20 mouse cellular contexts compared by ENCODE assay signal in the genomic region with DNA sequence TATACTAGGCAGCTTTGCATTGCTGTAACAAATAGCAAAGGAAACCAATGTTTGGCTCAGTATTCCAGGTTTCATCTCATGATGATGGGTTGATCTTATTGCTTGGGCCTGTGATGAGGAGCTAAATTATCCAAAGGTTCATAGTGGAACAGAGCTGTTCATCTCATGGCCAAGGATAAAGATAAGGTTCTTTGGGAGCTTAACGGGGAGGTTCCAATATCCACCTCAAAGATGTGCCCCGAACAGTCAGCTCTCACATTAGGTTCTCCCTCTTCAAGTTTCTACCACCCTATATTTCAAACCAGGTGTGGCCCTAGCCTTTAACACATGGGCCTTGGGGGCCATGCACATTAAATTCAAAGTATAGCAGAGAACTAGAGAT. TPM values are rescaled to one million over a fixed set of nuclear protein-coding genes. Genes with fewer than 3 reads are reported as not detected.
A peak's percentile ranks its signal among the peaks of the same experiment; 100 is the strongest.
DNase-seq lines count a peak whose midpoint lies in the region; ATAC-seq and TF ChIP-seq lines count a peak whose summit lies in the region.
"Had no signal": no experiment of that assay in that cellular context is flagged by ENCODE, and none has a peak within 500 bp of the region (broad histone marks: within the 10 kb centered on the region; RNA-seq: fewer than 3 reads in every experiment).

No protein-coding gene starts in this region.

- no peaks in the 10 kb centered on the region for H3K27me3 ChIP-seq in lung, embryonic 14.5 days (ENCODE audit: insufficient read depth, low read length)
- H3K27me3 ChIP-seq in liver, postnatal 0 days (ENCODE audit: insufficient read depth, low read length) = no peaks in the 10 kb centered on the region
- H3K27me3 ChIP-seq in hindbrain, embryonic 11.5 days (ENCODE audit: control insufficient read depth, insufficient read depth, low read length) = no peaks in the 10 kb centered on the region
- H3K27me3 ChIP-seq: hindbrain, embryonic 15.5 days; limb, embryonic 15.5 days; neural tube, embryonic 15.5 days had no signal

- TF ChIP-seq CTCF in lung, embryonic 14.5 days (IDR thresholded peaks at IDR 0.05; ENCODE audit: low read depth) = no peak
- TF ChIP-seq CTCF in liver, postnatal 0 days (IDR thresholded peaks at IDR 0.05; ENCODE audit: low read depth) = no peak

- H3K27ac ChIP-seq in lung, embryonic 14.5 days (ENCODE audit: low read depth) = peak overlapping the region; percentile 58; the same call in 1 of the 2 replicates
- peak overlapping the region; percentile 81 for H3K27ac ChIP-seq in liver, postnatal 0 days (ENCODE audit: low read depth)
- H3K27ac ChIP-seq in hindbrain, embryonic 11.5 days (ENCODE audit: low read depth, low read length) = no peak overlapping the region
- H3K27ac ChIP-seq: hindbrain, embryonic 15.5 days; limb, embryonic 15.5 days; neural tube, embryonic 15.5 days had no signal

- no peak overlapping the region for H3K4me3 ChIP-seq in lung, embryonic 14.5 days (ENCODE audit: low read depth, low read length)
- no peak overlapping the region for H3K4me3 ChIP-seq in liver, postnatal 0 days (ENCODE audit: low read depth, low read length)
- H3K4me3 ChIP-seq in hindbrain, embryonic 11.5 days (ENCODE audit: low read depth, low read length) = no peak overlapping the region
- H3K4me3 ChIP-seq: hindbrain, embryonic 15.5 days; limb, embryonic 15.5 days; neural tube, embryonic 15.5 days had no signal

- WGBS in lung, embryonic 14.5 days = 87% methylated on average over 2 of the region's 2 CpGs
- 61% methylated on average over 2 of the region's 2 CpGs for WGBS in liver, postnatal 0 days (ENCODE audit: insufficient replicate concordance)
- 100% methylated on average over 2 of the region's 2 CpGs for WGBS in hindbrain, embryonic 11.5 days

- no peak for ATAC-seq in lung, embryonic 14.5 days (ENCODE audit: insufficient read depth)
- ATAC-seq in common myeloid progenitor, adult 5-6 weeks (replicated peaks; ENCODE audit: low read depth, poor library complexity, severe bottlenecking) = peak; percentile 1; the same call in 1 of the 2 replicates
- ATAC-seq in liver, postnatal 0 days = peak; percentile 61
- ATAC-seq in hindbrain, embryonic 11.5 days (ENCODE audit: low FRiP score) = no peak
- ATAC-seq: midbrain, embryonic 16.5 days had no signal

- no peaks in the 10 kb centered on the region for H3K4me1 ChIP-seq in lung, embryonic 14.5 days (ENCODE audit: insufficient read depth)
- H3K4me1 ChIP-seq in liver, postnatal 0 days (ENCODE audit: insufficient read depth) = peaks cover 27% of the 10 kb centered on the region
- no peaks in the 10 kb centered on the region for H3K4me1 ChIP-seq in hindbrain, embryonic 11.5 days (replicated peaks; ENCODE audit: control insufficient read depth, insufficient read depth, low read length)
- H3K4me1 ChIP-seq: hindbrain, embryonic 15.5 days; limb, embryonic 15.5 days; neural tube, embryonic 15.5 days had no signal

- no peak overlapping the region for H3K9ac ChIP-seq in lung, embryonic 14.5 days
- H3K9ac ChIP-seq in liver, postnatal 0 days (replicated peaks) = no peak overlapping the region
- no peak overlapping the region for H3K9ac ChIP-seq in hindbrain, embryonic 11.5 days (ENCODE audit: low read depth, low read length)
- H3K9ac ChIP-seq: hindbrain, embryonic 15.5 days; limb, embryonic 15.5 days; neural tube, embryonic 15.5 days had no signal

- no peaks in the 10 kb centered on the region for H3K9me3 ChIP-seq in lung, embryonic 14.5 days (ENCODE audit: low read depth, low read length)
- H3K9me3 ChIP-seq in liver, postnatal 0 days (ENCODE audit: low read length) = no peaks in the 10 kb centered on the region
- no peaks in the 10 kb centered on the region for H3K9me3 ChIP-seq in hindbrain, embryonic 11.5 days (ENCODE audit: control insufficient read depth, low read length)
- H3K9me3 ChIP-seq: hindbrain, embryonic 15.5 days; limb, embryonic 15.5 days; neural tube, embryonic 15.5 days had no signal

- H3K4me2 ChIP-seq in lung, embryonic 14.5 days = no peak overlapping the region
- H3K4me2 ChIP-seq in liver, postnatal 0 days (ENCODE audit: low read depth, low read length) = peak overlapping the region; percentile 6; the same call in 1 of the 2 replicates
- no peak overlapping the region for H3K4me2 ChIP-seq in hindbrain, embryonic 11.5 days (replicated peaks; ENCODE audit: low read depth, low read length)
- H3K4me2 ChIP-seq: hindbrain, embryonic 15.5 days; limb, embryonic 15.5 days; neural tube, embryonic 15.5 days had no signal

- DNase-seq in lung, embryonic 14.5 days = no peak
- DNase-seq in lung, postnatal 14 days = no peak
- DNase-seq in liver = peak; percentile 29
- DNase-seq in liver, postnatal 0 days = no peak
- DNase-seq in frontal cortex, postnatal 25 days (ENCODE audit: low spot score in 2 of 2) = no peak
- no peak for DNase-seq in hindbrain, embryonic 11.5 days (ENCODE audit: low spot score)
- DNase-seq: adrenal gland, adult 8-10 months; cerebellum, adult 9-10 months; gastrocnemius, postnatal 10 days; heart, postnatal 14 days; kidney, adult 11 months; kidney, postnatal 10 days; lung, postnatal 10 days; right cerebral cortex, postnatal 14 days; thymus, postnatal 14 days had no signal

- TF ChIP-seq EP300 in liver, postnatal 0 days (IDR thresholded peaks at IDR 0.05; ENCODE audit: low read depth) = no peak

- no peaks in the 10 kb centered on the region for H3K36me3 ChIP-seq in lung, embryonic 14.5 days (ENCODE audit: insufficient read depth)
- no peaks in the 10 kb centered on the region for H3K36me3 ChIP-seq in liver, postnatal 0 days (replicated peaks; ENCODE audit: insufficient read depth, low read length)
- no peaks in the 10 kb centered on the region for H3K36me3 ChIP-seq in hindbrain, embryonic 11.5 days (ENCODE audit: control insufficient read depth, insufficient read depth, low read length)
- H3K36me3 ChIP-seq: hindbrain, embryonic 15.5 days; limb, embryonic 15.5 days; neural tube, embryonic 15.5 days had no signal

RNA-seq across cellular contexts. Expression of gene Lancl2, which starts 43.4 kb away (rescaled TPM):
- 29.9 and 30.2 TPM in 2 replicates for polyA plus RNA-seq in lung, embryonic 14.5 days (2014; fragmentation: Nextera tagmentation; extraction: Ambion mirVana)
- 39.9 and 40.8 TPM in 2 replicates for total RNA-seq in common myeloid progenitor, adult 5-6 weeks (2017)
- 6.4 and 8.0 TPM in 2 replicates for polyA plus RNA-seq in liver, postnatal 0 days (2015; fragmentation: Nextera tagmentation; extraction: Ambion mirVana)
- 51.0 and 53.7 TPM in 2 replicates for polyA plus RNA-seq in hindbrain, embryonic 11.5 days (2014; fragmentation: Nextera tagmentation; extraction: Ambion mirVana)

RNA-seq across cellular contexts. Expression of gene Pyurf, which starts 53.9 kb away (rescaled TPM):
- 19.1 and 19.9 TPM in 2 replicates for polyA plus RNA-seq in lung, embryonic 14.5 days (2014; fragmentation: Nextera tagmentation; extraction: Ambion mirVana)
- total RNA-seq in common myeloid progenitor, adult 5-6 weeks (2017) = 16.9 and 18.0 TPM in 2 replicates
- polyA plus RNA-seq in liver, postnatal 0 days (2015; fragmentation: Nextera tagmentation; extraction: Ambion mirVana) = 12.3 TPM in 2 replicates
- 15.8 and 18.2 TPM in 2 replicates for polyA plus RNA-seq in hindbrain, embryonic 11.5 days (2014; fragmentation: Nextera tagmentation; extraction: Ambion mirVana)

Comparison
In these comparisons a context has a peak if more than half of its experiments do, and no peak if none do; other contexts are left out.
1. ATAC-seq: peak in common myeloid progenitor, adult 5-6 weeks (single experiment) and liver, postnatal 0 days (single experiment); none in lung, embryonic 14.5 days (single experiment) and hindbrain, embryonic 11.5 days (single experiment).